Mouse (Mus musculus) adrenal gland, postnatal 25 days (tissue): ENCODE measurements around the gene Vta1. TPM values are rescaled to one million over a fixed set of nuclear protein-coding genes. Genes with fewer than 3 reads are reported as not detected.

Source experiments
- DNase-seq: peaks from one replicate; pipeline ENCODE4 v3.0.0; 2021; ENCODE audit warnings: mixed read lengths
- long read RNA-seq: library from polyadenylated mRNA; stranded (forward); transcript quantifications from one replicate; pipeline ENCODE4 v2.0.0, GENCODE M21; 2021
- total RNA-seq: library from RNA; stranded (reverse); gene quantifications from 2 replicates; pipeline ENCODE4 v1.2.3, GENCODE M21; 2021

The Vta1 gene
- total RNA-seq, result 53.1 and 66.7 TPM in 2 replicates
- long read RNA-seq, transcript Vta1-205 (8 exons, 1,974 nt), result major isoform, 32 of 37 reads
- long read RNA-seq, partial matches to known transcripts, result 3 of 37 reads
- long read RNA-seq, other reads (novel, unspliced or antisense), result 1 of 37 reads

GRCm38 (mm10) chr10:14705072-14706066, at the start of gene Vta1, which contains the start of gene Nmbr:
Gene Vta1, minus strand, starts transcription at chr10:14705560.
Gene Nmbr, plus strand, starts transcription at chr10:14705591.
- DNase-seq, result peak; percentile 98

- DNase-seq, result no peak
Observed at GRCm38 (mm10) chr10:14734285-14734684, 28.9 kb upstream of the Vta1 start.

GRCm38 (mm10) chr10:14725671-14726070, 20.3 kb upstream of the Vta1 start:
- no peak for DNase-seq

GRCm38 (mm10) chr10:14718114-14718513, 12.8 kb upstream of the Vta1 start, which contains the start of gene Gje1:
Gene Gje1, minus strand, starts transcription at chr10:14718214.
- no peak for DNase-seq

GRCm38 (mm10) chr10:14703830-14704420, 1.4 kb downstream of the Vta1 start:
- DNase-seq, result no peak

GRCm38 (mm10) chr10:14703239-14703638, 2.1 kb downstream of the Vta1 start:
- DNase-seq, result no peak

GRCm38 (mm10) chr10:14690349-14690748, 15.0 kb downstream of the Vta1 start:
- DNase-seq, result no peak

- DNase-seq, result no peak
Observed at GRCm38 (mm10) chr10:14688785-14689442, 16.4 kb downstream of the Vta1 start.

- DNase-seq, result no peak
Observed at GRCm38 (mm10) chr10:14685663-14686062, 19.7 kb downstream of the Vta1 start.

GRCm38 (mm10) chr10:14666147-14666546, 39.2 kb downstream of the Vta1 start:
- no peak for DNase-seq

GRCm38 (mm10) chr10:14660875-14661274, 44.5 kb downstream of the Vta1 start:
- no peak for DNase-seq

- DNase-seq, result no peak
Observed at GRCm38 (mm10) chr10:14639635-14640034, 65.7 kb downstream of the Vta1 start.

- DNase-seq, result no peak
Observed at GRCm38 (mm10) chr10:14639043-14639442, 66.3 kb downstream of the Vta1 start.

GRCm38 (mm10) chr10:14625706-14626105, 79.7 kb downstream of the Vta1 start:
- no peak for DNase-seq

- no peak for DNase-seq
Observed at GRCm38 (mm10) chr10:14619156-14619555, 86.2 kb downstream of the Vta1 start.

- no peak for DNase-seq
Observed at GRCm38 (mm10) chr10:14618301-14618700, 87.1 kb downstream of the Vta1 start.

- no peak for DNase-seq
Observed at GRCm38 (mm10) chr10:14615441-14615840, 89.9 kb downstream of the Vta1 start.

GRCm38 (mm10) chr10:14607597-14607996, 97.8 kb downstream of the Vta1 start:
- DNase-seq, result no peak
